Mouse (Mus musculus) intestine, postnatal 0 days (tissue): ENCODE measurements around the gene Apol6. TPM values are rescaled to one million over a fixed set of nuclear protein-coding genes. Genes with fewer than 3 reads are reported as not detected.
A peak's percentile ranks its signal among the peaks of the same experiment; 100 is the strongest.

Source experiments
- ATAC-seq: fragments of 200-750 bp; cut with Nextera tagmentation; 2 replicates; pipeline ENCODE4 v1.8.0; 2017; ENCODE audit warnings: mild to moderate bottlenecking, moderate TSS enrichment, moderate library complexity
- H3K27ac ChIP-seq: fragments of 300-500 bp; sonication (generic); 2 replicates; pipeline ENCODE4 v1.5.1; 2014; ENCODE audit warnings: mild to moderate bottlenecking, low read depth, low read length, moderate library complexity
- H3K27me3 ChIP-seq: fragments of 300-500 bp; sonication (generic); replicated peaks from 2 replicates; pipeline ENCODE4 v1.6.1; 2014; ENCODE audit warnings: low read length, mixed read lengths; ENCODE audit not compliant: control insufficient read depth, insufficient read depth
- H3K36me3 ChIP-seq: fragments of 300-500 bp; sonication (generic); 2 replicates; pipeline ENCODE4 v1.6.1; 2014; ENCODE audit warnings: mild to moderate bottlenecking, moderate library complexity; ENCODE audit not compliant: control insufficient read depth, insufficient read depth
- H3K4me1 ChIP-seq: fragments of 300-500 bp; sonication (generic); replicated peaks from 2 replicates; pipeline ENCODE4 v1.6.1; 2014; ENCODE audit warnings: antibody characterized with exemption, low read length, mixed read lengths; ENCODE audit not compliant: control insufficient read depth, insufficient read depth
- H3K4me2 ChIP-seq: fragments of 300-500 bp; sonication (generic); replicated peaks from 2 replicates; pipeline ENCODE4 v1.6.1; 2014; ENCODE audit warnings: low read depth, mild to moderate bottlenecking, moderate library complexity
- H3K4me3 ChIP-seq: fragments of 300-500 bp; sonication (generic); 2 replicates; pipeline ENCODE4 v1.5.1; 2014; ENCODE audit warnings: low read depth, low read length
- H3K9ac ChIP-seq: fragments of 300-500 bp; sonication (generic); 2 replicates; pipeline ENCODE4 v1.6.1; 2014; ENCODE audit warnings: mild to moderate bottlenecking, low read depth, low read length
- H3K9me3 ChIP-seq: fragments of 300-500 bp; sonication (generic); 2 replicates; pipeline ENCODE4 v1.6.1; 2016; ENCODE audit warnings: mixed run types; ENCODE audit not compliant: control insufficient read depth
- CTCF ChIP-seq: sonication (generic); IDR thresholded peaks from 2 replicates; pipeline ENCODE4 v1.5.1; 2016; ENCODE audit warnings: low read depth, mild to moderate bottlenecking, control low read depth, antibody characterized with exemption, moderate library complexity
- WGBS: fragments of 180-500 bp; shearing (Covaris S2); extraction: QIAGEN DNeasy Blood & Tissue Kit; methylation state at CpG from one replicate; pipeline ENCODE4 v1.1.7; 2014; 5-methylcytosine and 5-hydroxymethylcytosine counted together
- polyA plus RNA-seq: library from polyadenylated mRNA; unstranded; fragments of >200 nt; fragmentation: Nextera tagmentation; extraction: Ambion mirVana; gene quantifications from 2 replicates; pipeline ENCODE4 v1.2.1, GENCODE M21; 2015

The Apol6 gene
- polyA plus RNA-seq, 1 experiment from 2014 or later: 1.3 TPM

DNA sequence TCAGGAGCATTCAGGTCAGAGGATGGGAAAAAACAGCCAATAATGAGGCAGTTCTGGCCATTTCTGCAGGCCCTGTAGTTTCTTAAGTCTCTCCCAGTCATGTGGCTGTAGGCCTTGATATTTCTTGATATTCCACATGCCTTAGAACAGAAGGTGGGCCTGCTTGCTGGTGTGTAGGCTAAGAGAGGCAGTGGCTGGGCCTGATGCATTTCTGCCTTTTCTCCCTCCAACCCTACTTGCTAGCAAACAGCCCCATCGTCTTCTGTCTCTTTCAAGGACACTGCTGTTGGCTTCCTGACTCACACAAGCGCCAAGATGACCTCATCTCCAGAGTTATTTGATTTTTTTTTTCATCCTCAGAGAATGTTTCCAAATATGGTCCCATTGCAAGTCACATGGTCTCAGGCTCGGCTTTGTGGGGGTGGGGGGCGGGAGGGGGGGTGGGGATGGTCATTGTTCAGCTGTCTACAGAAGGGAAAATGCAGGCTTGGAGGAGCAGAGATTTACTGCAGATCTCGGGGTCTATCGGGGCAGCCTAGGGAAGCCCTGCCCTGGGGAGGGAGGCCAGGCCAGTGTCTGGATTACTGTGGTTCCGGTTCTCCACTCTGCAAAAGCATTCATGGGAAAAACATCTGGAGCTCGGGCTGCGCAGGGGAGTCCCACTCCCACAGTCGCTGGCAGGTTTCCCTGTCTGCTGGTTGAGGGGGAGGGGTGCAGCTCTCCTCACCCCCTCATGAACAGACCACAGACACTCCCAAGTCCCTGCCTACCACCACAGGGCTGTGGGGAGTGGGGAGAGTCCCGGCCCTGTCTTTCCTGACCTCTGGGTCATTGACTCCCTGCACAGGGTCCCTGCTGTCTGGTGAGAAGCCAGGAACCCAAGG is 7.0 kb upstream of the Apol6 start:
- H3K27ac ChIP-seq: peak overlapping the region; percentile 89
- H3K9ac ChIP-seq: no peak overlapping the region
- peak overlapping the region; percentile 13; the same call in 1 of the 2 replicates for H3K4me2 ChIP-seq
- no peak overlapping the region for H3K4me3 ChIP-seq
- H3K27me3 ChIP-seq: no peaks in the 10 kb centered on the region
- no peaks in the 10 kb centered on the region for H3K36me3 ChIP-seq
- 29% methylated on average over 11 of the region's 11 CpGs for WGBS
- 0 out of 2 replicates have a peak, but pooled peaks cover 6% of the 10 kb centered on the region for H3K4me1 ChIP-seq
- H3K9me3 ChIP-seq: no peaks in the 10 kb centered on the region
- ATAC-seq: peak; percentile 57
- TF ChIP-seq CTCF: no peak

GRCm38 (mm10) chr15:77039211-77039700 is 5.3 kb upstream of the Apol6 start:
- H3K27ac ChIP-seq: no peak overlapping the region
- no peaks in the 10 kb centered on the region for H3K27me3 ChIP-seq
- no peak overlapping the region for H3K4me2 ChIP-seq
- 82% methylated on average over 6 of the region's 9 CpGs for WGBS
- ATAC-seq: no peak
- H3K9me3 ChIP-seq: no peaks in the 10 kb centered on the region
- H3K4me1 ChIP-seq: 0 out of 2 replicates have a peak, but pooled peaks cover 6% of the 10 kb centered on the region
- no peak overlapping the region for H3K9ac ChIP-seq
- no peak for TF ChIP-seq CTCF
- no peak overlapping the region for H3K4me3 ChIP-seq
- H3K36me3 ChIP-seq: no peaks in the 10 kb centered on the region

DNA sequence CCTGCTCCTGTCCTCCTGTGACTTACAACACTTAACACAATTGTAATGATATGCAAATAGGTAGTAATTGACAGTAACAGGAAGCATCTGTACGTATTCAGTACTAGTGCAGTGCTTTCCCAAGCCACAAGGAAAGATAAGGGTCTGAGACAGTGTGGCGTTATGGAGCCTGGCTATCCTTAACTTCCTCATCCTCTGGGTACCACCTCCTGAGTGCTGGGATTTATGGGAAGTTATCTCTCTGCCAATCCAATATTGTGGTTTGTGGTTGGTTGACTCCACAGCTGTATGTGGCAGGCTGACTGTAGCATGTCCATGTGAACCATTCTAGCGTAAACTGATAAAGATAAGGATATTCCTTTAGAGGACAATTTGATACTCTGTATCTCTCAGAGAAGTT is 3.7 kb upstream of the Apol6 start:
- H3K9ac ChIP-seq: no peak overlapping the region
- H3K4me1 ChIP-seq: 0 out of 2 replicates have a peak, but pooled peaks cover 6% of the 10 kb centered on the region
- no peaks in the 10 kb centered on the region for H3K36me3 ChIP-seq
- no peak overlapping the region for H3K27ac ChIP-seq
- no peak for ATAC-seq
- no peak overlapping the region for H3K4me2 ChIP-seq
- TF ChIP-seq CTCF: no peak
- no peaks in the 10 kb centered on the region for H3K27me3 ChIP-seq
- no peaks in the 10 kb centered on the region for H3K9me3 ChIP-seq
- no peak overlapping the region for H3K4me3 ChIP-seq
- WGBS: 53% methylated on average over 3 of the region's 3 CpGs

DNA sequence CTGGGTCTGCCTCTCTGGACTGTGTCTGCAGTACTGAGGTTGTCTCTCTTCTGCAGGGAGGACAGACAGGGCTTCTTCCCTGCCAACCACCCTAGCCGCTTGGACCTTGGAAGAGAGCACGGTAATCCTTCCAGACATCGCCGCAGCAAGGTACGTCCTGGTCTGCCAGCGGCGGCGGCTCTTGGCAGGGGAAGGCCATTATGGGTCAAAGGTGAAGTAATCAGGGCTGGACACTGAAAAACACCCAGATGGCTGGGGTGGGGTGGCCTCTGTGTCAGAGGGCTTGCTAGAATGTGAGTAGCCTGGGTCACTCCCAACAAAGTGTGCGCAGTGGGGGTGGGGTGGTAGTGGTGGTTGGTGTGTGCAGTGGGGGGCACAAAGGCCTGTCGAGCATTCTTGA is 1.1 kb downstream of the Apol6 start:
- TF ChIP-seq CTCF: no peak
- H3K9me3 ChIP-seq: no peaks in the 10 kb centered on the region
- no peak overlapping the region for H3K27ac ChIP-seq
- 39% methylated on average over 10 of the region's 10 CpGs for WGBS
- H3K36me3 ChIP-seq: no peaks in the 10 kb centered on the region
- no peak overlapping the region for H3K4me3 ChIP-seq
- H3K27me3 ChIP-seq: no peaks in the 10 kb centered on the region
- ATAC-seq: peak; percentile 59
- no peaks in the 10 kb centered on the region for H3K4me1 ChIP-seq
- no peak overlapping the region for H3K9ac ChIP-seq
- no peak overlapping the region for H3K4me2 ChIP-seq

GRCm38 (mm10) chr15:77050570-77050969 is 6.0 kb downstream of the Apol6 start, which contains the start of gene Mb:
Gene Mb, minus strand, starts transcription at chr15:77050670.
- H3K4me3 ChIP-seq: no peak within 1 kb of the TSS
- H3K9me3 ChIP-seq: no peaks in the 10 kb centered on the region
- TF ChIP-seq CTCF: no peak
- WGBS: 92% methylated on average over 10 of the region's 10 CpGs
- no peak for ATAC-seq
- H3K27ac ChIP-seq: no peak within 1 kb of the TSS
- H3K4me2 ChIP-seq: no peak within 1 kb of the TSS
- H3K36me3 ChIP-seq: no peaks in the 10 kb centered on the region
- no peak within 1 kb of the TSS for H3K9ac ChIP-seq
- no peaks in the 10 kb centered on the region for H3K27me3 ChIP-seq
- H3K4me1 ChIP-seq: peaks cover 3% of the 10 kb centered on the region; the same call in 1 of the 2 replicates

DNA sequence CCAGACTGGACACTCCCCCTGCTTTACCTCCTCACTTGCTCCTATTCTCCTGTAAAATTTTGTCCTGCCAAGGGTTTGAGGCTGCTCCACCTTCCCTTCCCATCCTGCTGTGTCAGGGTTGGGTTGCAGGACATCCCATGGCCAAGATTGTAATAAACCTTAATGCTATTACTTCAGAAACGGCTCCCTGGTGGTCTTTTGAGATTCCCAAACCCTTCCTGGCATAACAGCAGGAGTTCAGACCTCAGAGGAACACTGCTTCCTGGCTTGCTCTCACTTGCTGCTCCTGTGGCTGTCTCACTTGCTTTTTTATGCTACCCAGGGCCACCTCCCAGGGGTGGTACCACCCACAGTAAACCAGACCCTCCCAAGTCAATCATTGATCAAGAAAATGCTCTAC is 7.6 kb downstream of the Apol6 start:
- Histone ChIP-seq H3K4me3 (no peak overlapping the region), H3K36me3 (no peaks in the 10 kb centered on the region), H3K9ac (no peak overlapping the region), H3K27ac (no peak overlapping the region), H3K4me1 (peaks cover 9% of the 10 kb centered on the region; the same call in 1 of the 2 replicates), H3K4me2 (no peak overlapping the region), H3K27me3 (no peaks in the 10 kb centered on the region), H3K9me3 (no peaks in the 10 kb centered on the region)
- TF ChIP-seq CTCF: no peak
- no peak for ATAC-seq
- WGBS: 22% methylated on average over 1 of the region's 1 CpGs
